Mouse (Mus musculus): Measurements from ENCODE around the gene Mbl2. TPM values are rescaled to one million over a fixed set of nuclear protein-coding genes. Genes with fewer than 3 reads are reported as not detected.

Gene Mbl2
- polyA plus RNA-seq, 1 experiment, result not detected

GRCm38 (mm10) chr19:30287899-30288490 lies 55.3 kb downstream of the Mbl2 start:
- Histone ChIP-seq H3K27ac (ENCODE audit: insufficient read depth, low read length) (no peak overlapping the region), H3K4me1 (ENCODE audit: control insufficient read depth, insufficient read depth, low read length) (no peaks in the 10 kb centered on the region), H3K4me3 (ENCODE audit: insufficient read depth, low read length) (no peak overlapping the region)
- TF ChIP-seq POLR2A (IDR thresholded peaks at IDR 0.05; ENCODE audit: extremely low read depth, insufficient read depth, low read length), result no peak
- no peak for TF ChIP-seq CTCF (IDR thresholded peaks at IDR 0.05; ENCODE audit: extremely low read depth, insufficient read depth, low read length)

Other genes starting within 250 kb of the Mbl2 start
- not detected in 2 replicates for gene Trpd52l3, start 229.2 kb upstream of the Mbl2 start, polyA plus RNA-seq (2012; rRNA removed)
- 67.3 and 69.1 TPM in 2 replicates for gene Uhrf2, start 202.4 kb upstream of the Mbl2 start, polyA plus RNA-seq (2012; rRNA removed)
- gene Gldc, start 57.5 kb upstream of the Mbl2 start, polyA plus RNA-seq (2012; rRNA removed), result 28.9 and 30.2 TPM in 2 replicates

All from cortical plate, adult 2 months (tissue).